Mouse (Mus musculus): ENCODE data around the gene Erc2.
"Not testable (repeated sequence)": the region's sequence is repeated elsewhere in the genome, so short reads cannot be mapped to it uniquely, and the experiment has no call there.

Gene Erc2

DNA sequence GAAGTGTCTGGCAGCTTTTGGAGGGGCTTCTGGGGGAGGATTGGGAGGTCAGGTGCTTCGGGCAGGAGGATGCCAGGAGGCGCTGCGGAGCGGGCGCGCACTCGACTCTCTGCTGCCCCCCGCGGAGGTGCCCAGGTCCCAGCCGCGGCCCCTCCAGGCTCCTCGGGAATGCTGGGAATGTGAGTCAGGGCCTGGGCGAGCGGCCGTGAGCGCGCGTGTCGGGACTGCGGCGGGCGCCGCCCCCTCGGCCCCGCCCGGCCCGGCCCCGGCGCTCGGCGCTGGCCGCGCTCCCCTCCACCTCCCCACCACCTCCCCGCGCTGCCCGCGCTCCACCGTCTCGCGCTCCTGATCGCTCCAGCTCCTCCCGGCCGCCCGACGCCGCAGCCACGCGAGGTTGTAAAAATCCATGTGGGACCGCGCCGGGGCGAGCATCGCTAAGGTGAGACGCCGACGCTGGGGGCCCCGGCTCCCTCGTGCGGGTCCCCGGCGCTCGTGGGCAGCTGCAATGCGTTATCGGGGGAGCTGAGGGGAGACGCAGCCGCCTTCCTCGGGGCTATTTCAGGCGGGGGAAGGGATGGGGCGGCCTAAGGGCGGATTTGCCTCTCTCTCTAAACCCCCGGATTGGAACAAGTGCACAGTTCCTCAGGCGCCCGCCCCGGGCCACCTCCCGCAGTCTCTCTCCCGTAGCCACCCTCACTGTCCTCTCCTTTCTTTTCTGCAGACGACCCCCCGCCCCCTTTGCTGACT is at the start of gene Erc2:
Gene Erc2 (plus strand): TSS at position 253 of the 747 bp plus-strand sequence.
- DNase-seq (ENCODE audit: low spot score) = no peak

DNA sequence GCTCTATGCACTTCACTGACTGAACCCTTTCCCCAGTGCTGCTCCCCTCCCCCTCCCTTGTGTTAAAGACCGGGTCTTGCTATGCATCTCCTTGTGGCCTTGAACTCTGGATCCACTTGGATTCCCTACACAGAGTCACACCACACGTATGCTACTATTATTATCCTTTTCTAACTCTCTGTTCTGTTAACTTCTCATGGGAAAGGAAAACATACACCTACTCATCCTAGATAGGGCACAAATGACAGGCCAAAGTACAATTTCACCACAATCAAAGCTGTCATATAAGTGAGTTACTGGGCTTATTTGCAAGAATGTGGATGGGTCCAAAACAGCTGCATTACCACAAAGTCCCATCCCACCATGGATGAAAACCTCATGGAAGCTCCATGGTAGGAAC is 43.8 kb upstream of the Erc2 start:
- no peak for DNase-seq (ENCODE audit: low spot score)

DNA sequence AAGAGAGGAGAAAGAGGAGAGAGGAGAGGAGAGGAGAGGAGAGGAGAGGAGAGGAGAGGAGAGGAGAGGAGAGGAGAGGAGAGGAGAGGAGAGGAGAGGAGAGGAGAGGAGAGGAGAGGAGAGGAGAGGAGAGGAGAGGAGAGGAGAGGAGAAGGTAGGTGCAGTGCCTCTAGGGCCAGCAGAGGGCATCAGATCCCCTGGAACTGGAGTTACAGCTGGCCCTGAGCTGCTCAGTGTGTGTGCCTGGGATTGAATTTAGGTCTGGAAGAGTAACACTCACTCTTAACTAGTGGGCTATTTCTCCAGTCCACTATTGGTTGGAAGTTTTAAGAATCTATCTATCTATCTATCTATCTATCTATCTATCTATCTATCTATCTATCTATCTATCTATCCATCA is 32.6 kb upstream of the Erc2 start:
- not testable (repeated sequence) for DNase-seq (ENCODE audit: low spot score)

DNA sequence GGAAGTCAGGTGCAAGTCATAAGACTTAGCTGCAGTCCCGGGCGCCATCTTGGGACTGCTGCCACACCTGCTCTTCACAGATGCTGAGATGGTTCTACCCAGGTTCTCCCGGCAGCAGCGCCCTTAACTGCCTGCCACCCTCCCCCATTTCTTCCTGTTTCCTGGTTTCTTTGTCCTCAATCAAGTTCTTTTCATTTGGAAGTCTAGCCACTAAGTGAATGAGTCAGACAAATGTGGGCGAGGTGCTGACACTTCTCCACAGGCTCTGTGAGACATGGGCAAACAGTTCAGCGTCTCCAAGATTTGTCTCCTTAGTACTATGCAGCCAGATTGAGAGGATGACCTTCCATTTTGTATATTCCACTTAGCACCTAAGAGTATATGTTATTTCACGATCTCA is 30.1 kb upstream of the Erc2 start:
- no peak for DNase-seq (ENCODE audit: low spot score)

DNA sequence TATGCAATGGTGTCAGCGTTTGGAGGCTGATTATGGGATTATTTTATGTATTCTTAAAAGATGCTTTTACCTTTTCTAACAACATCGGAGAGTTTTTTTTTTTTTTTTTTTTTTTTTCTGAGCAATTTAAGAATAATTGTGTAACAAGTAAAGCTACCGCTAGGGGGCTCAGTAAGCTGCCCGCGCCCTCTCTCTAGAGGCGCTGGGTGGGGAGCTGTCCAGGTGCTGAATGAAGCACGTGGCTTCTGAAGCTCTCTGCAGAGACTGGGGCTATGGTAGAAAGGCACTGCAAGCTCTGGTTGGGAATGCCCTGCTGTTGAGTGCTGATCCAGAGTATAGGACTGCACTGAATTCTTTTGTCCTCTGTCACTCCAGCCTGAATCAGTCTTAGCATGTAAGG is 26.0 kb upstream of the Erc2 start:
- peak; percentile 32 for DNase-seq (ENCODE audit: low spot score)

DNA sequence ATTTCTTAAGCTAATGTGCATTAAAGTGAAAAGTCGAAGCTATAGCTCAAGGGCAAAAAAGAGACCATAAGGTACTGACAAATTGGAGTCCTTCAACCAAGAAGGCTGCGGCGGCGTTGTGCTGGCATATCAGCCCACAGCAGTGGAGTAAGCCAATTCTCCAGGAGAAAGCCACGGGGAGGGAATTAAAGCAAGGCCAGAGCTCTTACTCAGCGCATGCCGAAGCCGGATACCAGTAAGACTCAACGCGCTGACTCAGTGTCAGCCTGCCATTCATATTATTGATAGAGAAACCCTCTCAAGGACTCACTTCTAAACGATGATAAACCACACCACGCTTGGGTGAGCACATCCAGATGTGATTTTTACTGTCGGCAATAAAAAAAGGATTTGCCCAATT is 20.1 kb upstream of the Erc2 start:
- no peak for DNase-seq (ENCODE audit: low spot score)

DNA sequence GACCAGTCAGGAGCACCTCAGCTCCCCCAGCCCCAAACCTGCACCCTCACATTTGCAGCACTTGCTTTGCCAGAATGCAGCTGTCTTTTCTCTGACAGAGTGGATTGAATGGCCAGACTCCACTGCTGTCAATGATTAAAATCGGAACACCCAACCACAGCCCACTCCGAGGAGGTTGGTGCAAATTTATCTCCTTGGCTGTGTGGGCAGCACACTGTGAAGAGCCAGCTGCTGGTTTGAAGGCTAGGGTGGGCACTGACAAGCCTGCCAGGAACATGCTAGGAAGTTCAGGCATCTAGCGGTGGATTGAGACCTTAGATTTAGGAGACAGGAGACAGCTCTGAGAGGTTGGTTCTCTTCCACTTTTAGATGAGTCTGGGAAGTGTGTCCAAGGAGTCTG is 14.8 kb upstream of the Erc2 start:
- DNase-seq (ENCODE audit: low spot score) = no peak

DNA sequence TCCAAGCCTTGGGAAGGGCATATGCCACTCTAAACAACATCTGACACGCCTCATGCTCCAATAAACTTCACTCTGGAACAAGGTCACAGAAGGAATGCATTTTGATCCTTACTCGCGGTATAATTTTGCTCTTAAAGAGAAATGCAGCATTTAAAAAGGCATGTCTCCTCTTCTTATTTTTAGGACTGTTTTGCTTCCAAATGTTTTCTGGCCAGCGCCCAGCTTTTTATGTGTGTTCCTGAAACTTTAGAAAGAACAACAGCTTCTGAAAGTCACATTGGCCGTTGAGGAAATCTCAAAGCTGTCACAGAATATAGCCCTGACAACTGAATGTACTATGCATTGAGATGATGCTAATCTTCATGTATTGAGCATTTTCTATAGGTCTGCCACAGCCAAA is 8.5 kb upstream of the Erc2 start:
- no peak for DNase-seq (ENCODE audit: low spot score)

DNA sequence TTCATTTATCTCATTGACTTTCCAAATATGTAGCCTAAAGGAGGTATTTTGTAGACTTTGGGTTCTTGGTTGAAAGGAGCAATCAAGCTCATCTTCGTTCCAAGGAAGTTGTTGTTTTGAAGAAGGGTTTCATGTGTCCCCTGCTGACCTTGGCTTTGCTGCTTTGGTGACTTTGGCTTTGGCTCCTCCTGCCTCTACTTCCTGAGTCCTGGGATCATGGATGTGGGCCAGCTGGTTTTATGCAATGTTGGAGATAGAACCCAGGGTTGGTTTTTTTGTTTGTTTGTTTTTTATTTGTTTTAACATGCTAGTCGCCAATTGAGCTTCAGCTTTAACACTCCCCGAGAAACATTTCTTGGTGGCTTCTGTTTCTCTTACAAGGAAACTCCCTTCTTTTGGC is 4.9 kb upstream of the Erc2 start:
- no peak for DNase-seq (ENCODE audit: low spot score)

DNA sequence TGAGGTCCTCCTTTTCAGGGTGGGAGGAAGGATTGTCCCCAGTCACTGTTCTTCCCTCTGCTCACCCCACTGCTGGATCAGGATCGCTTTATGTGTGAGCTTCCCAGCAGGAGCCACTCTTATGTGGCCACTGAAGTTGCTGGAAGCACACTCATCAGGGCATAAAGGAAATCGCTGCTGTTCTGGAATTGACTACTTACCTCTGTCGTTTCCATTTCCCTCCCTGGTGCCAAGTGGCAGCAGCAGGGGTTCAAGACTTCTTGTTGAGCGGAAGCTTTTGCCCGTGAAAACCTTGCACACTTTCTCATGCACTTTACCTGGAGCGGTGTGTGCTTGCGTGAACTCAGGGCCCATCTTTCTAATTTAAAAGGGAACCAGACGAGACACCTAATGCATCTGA is 652 bp upstream of the Erc2 start:
- no peak for DNase-seq (ENCODE audit: low spot score)

DNA sequence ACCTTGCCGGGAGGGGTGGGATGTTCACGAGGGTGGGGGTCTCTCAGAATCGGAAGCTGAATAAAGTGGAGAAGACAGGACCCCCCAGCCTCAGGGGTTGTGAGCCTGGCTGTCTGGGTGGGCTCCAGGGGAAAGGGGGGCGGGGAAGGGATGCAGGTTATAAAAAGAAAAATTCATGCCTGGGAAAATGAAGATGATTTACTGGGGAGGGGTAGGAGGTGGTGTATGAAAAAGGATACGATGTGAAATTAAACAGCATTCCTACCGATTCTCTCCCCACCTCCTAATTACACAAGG is 643 bp downstream of the Erc2 start:
- no peak for DNase-seq (ENCODE audit: low spot score)

DNA sequence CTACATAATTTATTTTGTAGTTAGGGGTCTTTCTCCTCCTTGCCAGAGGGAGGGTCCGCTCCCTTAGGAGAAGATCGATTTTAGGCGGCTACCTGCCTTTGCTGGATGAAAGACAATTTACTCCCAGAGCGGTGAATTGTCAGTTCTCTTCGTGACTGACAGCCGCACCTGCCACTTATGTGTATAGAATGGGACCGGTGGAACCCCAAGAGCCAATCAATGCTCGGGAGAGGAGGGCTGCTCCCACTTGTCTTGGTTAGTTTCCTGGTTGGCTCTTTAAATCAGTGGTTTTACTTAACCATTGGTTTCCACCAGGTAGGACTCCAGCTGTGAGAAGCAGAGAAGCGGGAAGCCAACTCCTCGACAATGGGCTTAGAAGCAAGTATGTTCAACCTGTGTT is 1.1 kb downstream of the Erc2 start:
- no peak for DNase-seq (ENCODE audit: low spot score)

DNA sequence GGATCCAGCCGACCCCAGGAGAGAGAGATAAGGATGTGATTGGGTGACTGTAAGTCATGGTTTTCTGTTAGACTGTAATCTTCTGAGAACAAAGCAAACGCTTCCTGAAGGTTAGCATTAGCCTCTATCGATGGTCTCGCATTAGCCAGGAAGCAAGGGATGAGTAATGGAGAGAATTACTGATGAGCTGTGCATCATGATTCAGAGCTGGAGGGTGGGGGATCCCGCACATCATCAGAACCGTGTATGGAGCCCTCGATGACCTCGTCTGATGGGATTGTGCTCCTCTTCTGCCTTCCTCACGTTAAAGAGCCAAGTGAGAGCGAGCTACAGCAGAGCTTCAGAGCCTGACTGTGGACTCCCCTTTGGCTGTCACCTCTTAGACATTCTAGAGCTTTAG is 6.5 kb downstream of the Erc2 start:
- DNase-seq (ENCODE audit: low spot score) = no peak

DNA sequence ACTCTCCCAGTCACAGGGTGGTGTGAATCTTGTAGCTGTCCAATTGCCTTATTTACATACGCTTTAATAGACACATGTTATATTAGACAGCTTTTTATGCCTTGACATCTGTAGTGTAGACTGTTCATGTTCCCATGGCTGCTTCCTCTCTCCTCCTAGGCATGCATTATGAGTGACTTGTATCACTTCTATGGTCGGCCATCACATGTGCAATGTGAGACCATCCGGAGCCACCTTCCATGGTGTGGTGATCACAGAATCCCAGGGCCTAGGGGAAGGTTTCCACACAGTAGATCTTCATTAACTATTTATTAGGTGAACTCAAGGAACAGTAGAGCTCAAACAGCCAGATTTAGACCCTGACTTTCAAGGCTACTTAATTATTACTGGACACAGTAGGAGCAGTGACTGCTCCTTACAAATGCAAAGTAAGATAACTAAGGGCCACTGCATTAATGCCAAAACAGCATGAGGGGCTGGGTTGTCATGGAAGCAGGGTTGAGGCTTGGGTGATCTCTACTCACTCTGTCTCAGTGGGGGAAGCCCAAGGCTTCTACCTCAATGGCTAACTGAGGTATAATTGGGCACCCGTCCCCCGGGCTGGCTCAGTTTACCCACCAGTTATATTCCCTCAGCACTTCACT is 7.3 kb downstream of the Erc2 start:
- DNase-seq (ENCODE audit: low spot score) = no peak

DNA sequence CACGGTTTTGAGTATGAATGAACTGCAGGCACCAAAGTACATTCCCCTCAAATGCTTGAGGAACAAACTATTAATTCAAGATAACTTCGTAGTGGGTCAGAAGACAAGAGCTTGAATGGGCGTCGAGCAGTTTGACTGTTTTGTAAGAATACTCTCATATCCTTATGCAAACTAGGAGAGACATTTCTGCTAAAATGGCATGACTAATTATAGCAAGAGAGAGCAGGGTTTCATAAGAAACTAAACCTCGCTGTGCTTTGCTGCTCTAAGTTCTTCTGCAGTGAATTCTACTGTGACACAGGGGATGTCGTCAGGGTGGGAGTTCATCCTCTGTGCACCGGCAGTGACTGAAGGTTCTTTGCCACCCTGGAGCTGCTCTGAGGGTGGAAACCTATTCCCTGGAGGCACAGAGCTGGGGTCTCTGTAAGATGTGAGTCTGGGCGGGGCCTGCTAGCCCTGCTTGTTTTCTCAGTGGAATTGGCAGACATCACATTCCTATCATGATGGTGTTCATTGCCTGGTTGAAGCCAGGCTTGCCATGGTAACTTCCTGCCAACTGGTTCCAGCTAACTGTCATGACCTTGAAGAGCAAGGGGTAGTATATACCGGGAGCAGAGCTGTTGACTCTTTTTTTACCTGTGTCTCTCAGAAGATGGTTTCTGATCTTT is 8.9 kb downstream of the Erc2 start:
- no peak for DNase-seq (ENCODE audit: low spot score)

DNA sequence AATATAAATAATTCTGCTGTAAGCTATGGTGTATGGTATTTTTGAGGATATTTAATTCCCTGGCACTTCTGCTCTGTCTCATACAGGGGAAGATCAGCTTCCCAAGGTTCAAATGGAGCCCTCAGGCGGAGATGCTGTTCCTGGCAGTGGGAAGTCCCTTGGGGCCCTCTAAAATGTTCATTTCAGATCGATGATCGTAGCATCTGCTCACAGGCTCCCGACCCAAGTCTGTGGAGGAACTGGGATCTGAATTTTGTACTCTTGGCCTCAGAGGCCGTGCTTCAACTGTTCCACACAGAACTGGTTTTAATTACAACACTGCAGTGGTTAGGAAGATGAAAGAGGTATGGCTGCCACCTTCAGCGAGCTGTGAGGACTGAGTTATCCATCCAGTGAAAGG is 12.5 kb downstream of the Erc2 start:
- no peak for DNase-seq (ENCODE audit: low spot score)

DNA sequence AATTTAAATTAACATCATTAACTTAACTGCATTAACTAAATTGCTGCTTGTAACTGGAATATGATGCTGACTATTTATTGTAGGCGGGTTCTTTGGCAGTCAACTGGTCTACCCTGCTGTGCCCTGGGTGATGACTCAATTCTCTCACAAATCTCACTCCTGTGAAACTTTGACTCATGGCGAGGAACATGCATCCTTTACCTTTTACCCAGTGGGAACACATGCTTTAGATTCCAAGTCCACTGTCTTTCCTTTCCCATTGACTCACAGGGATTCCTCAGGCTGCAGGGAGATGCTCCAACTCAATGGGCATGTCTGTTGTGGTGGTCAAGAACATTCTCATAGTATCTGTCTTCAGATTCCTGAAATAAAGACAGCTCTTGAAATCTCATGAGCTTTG is 14.3 kb downstream of the Erc2 start:
- no peak for DNase-seq (ENCODE audit: low spot score)

DNA sequence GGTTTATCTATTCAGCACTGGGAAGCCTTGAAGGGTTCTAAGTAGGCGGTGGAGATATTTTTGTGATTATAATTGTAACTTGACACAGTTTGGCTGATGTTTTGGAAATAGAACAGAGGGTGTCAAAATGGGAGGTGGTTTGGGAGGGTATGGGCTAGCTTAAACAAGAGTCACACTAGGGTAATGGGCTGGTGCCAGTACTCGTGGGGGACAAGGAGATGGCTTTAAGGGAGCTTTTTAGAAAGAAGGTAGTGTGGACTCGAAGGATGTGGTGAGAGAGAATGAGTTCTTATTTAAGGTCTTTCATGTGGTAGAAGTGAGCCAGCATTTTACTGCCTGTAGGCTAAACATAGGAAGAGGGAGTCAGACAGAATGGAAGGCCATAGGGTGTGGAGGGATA is 19.2 kb downstream of the Erc2 start:
- no peak for DNase-seq (ENCODE audit: low spot score)

DNA sequence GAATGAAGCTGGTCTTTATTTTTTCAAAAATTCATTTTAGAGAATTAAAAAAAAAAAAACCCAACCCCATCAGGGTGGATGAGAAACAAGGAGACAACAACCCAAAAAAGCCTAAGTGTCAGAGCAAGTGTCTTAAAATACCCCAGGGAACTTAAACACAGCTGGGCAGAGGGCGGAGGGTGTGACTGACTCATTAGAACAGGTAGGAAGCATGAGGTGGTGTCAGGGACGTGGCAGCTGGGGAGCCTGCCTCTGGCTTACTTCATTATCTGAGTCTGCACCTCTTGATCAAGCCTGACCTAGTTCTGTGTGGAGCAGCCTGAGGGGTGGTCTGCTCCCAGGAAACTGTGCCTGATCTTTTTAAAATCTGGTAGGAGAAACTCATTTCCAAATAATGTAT is 20.8 kb downstream of the Erc2 start:
- no peak for DNase-seq (ENCODE audit: low spot score)

DNA sequence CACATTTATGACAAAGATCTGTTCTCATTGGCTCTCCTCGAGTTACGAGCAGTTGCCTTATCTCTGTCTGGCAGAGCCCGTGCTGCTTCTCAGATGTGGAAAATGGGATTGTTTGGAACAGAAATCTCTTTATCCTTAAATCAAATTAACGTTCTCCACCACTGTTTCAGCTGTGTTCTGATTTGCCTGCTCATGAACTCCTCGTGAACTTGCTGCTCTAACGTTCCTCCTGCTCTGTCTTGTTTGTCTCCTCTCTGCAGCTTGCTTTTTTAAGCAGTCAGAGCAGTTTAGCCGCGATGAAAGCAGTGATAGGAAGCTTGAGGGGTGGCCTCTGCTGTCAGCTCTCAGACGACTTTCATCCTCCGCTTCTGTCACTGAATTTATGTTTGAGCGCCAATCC is 32.4 kb downstream of the Erc2 start:
- DNase-seq (ENCODE audit: low spot score) = no peak

DNA sequence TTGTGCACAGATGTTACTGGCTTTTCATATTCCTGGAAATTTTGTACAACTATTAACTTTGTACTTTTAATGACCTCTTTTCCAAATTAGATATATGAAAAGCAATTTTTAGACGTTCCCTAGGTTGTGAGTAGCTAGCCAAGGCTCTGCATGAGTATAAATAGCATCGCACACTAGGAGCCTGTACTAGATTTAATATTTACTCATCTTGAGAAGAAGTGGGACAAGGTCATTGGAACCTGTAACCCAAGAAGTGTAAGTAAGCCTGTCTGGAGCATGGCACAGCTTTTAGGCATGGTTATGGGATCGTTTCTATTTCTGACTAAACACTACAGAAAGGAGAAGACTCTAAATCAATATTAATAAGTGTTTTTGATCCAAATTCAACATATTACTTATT is 36.4 kb downstream of the Erc2 start:
- no peak for DNase-seq (ENCODE audit: low spot score)

DNA sequence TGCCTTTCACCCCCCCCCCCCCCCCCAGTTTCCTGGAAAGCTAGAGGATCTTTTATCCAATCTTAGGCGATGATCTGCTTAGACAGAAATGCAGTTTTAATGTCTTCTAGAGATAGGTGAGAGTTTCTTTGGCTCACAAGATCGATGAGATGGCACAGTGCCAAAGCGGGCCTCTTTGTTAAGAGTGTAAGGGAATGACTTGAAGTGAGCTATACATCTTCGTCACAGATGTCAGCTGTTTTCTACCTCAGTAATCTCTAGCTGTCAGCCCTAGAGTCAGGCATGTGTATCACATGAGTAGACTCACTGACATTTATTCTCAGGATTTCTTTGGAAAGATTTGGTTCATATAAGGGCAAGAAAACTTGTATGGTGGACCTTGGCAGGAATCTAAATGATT is 39.2 kb downstream of the Erc2 start:
- no peak for DNase-seq (ENCODE audit: low spot score)

DNA sequence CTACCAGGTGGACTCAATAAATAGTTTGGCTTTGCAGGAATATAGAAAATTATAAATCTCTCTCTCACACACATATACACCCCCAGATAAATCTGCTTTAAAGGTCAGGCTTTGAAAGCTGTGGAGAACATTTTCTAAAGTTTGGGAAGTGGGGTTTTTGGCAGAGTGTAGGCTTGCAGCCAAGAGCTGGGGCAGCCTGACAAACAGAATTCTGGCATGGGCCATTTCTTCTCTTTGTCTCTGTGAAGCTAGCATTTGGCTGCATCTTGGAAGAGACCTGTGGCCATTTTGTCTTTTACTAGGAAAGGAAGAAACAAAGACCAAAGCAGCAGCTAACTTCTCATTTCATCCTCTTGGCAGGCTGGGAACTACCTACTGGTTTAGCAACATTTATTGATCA is 40.0 kb downstream of the Erc2 start:
- DNase-seq (ENCODE audit: low spot score) = no peak

Measured in spleen, adult 12 weeks (tissue).